Mouse (Mus musculus): Measurements from ENCODE around the gene Tmc4.

- TF ChIP-seq EP300 (IDR thresholded peaks at IDR 0.05) (no peak), CTCF (IDR thresholded peaks at IDR 0.05) (no peak)
Measured at GRCm38 (mm10) chr7:3698471-3698870, 21.1 kb upstream of the Tmc4 start.

Measured in lung, postnatal 0 days (tissue).